Mouse (Mus musculus) left cerebral cortex, postnatal 36 days (tissue): ENCODE results near the gene Zc3h14. TPM values are rescaled to one million over a fixed set of nuclear protein-coding genes. Genes with fewer than 3 reads are reported as not detected.

Source experiments
- DNase-seq, 2 experiments: peaks; one replicate each; pipeline ENCODE4 v3.0.0; 2021 to 2022; ENCODE audit warnings: low spot score in 2 of 2, mixed read lengths in 1 of 2
- intact Hi-C: fragments of 180-260 bp; cut with DNase I; formaldehyde crosslinking; loops from one replicate; pipeline ENCODE4 v1.15.1; 2025
- total RNA-seq, 2 experiments: library from RNA; stranded (reverse); gene quantifications; 2 replicates each; pipeline ENCODE4 v1.2.3; 2021

Zc3h14 gene
- total RNA-seq, result 100 to 1,000 TPM in 1 of 2 experiments, 10 to 100 TPM in 1; 89.0 to 100 TPM

- intact Hi-C loops, result loop anchor here (5.0 kb wide), 1 partner anchor 70 kb away; no protein-coding TSS in a partner anchor
- DNase-seq, result peak; percentile 88 to 91
Measured at GRCm38 (mm10) chr12:98746746-98747379, at the start of gene Zc3h14. Gene Zc3h14 (plus strand): TSS chr12:98746964.

- intact Hi-C loops, result loop anchor here (5.0 kb wide), 1 partner anchor 40 kb away; the partner anchor contains the start of gene Ptpn21
- DNase-seq, result no peak
Measured at GRCm38 (mm10) chr12:98697202-98697601, 49.6 kb upstream of the Zc3h14 start.

- DNase-seq, result no peak
- intact Hi-C loops, result no loop called here
Measured at GRCm38 (mm10) chr12:98701564-98701963, 45.2 kb upstream of the Zc3h14 start.

- intact Hi-C loops, result no loop called here
- no peak for DNase-seq
Measured at GRCm38 (mm10) chr12:98703554-98703953, 43.2 kb upstream of the Zc3h14 start.

GRCm38 (mm10) chr12:98703961-98704360 is 42.8 kb upstream of the Zc3h14 start:
- DNase-seq, result no peak
- intact Hi-C loops, result no loop called here

- intact Hi-C loops, result no loop called here
- no peak for DNase-seq
Measured at GRCm38 (mm10) chr12:98712819-98713218, 33.9 kb upstream of the Zc3h14 start.

GRCm38 (mm10) chr12:98713621-98714103 is 33.1 kb upstream of the Zc3h14 start:
- intact Hi-C loops, result no loop called here
- DNase-seq, result no peak

GRCm38 (mm10) chr12:98714757-98715156 is 32.0 kb upstream of the Zc3h14 start:
- intact Hi-C loops, result no loop called here
- no peak for DNase-seq

- DNase-seq, result no peak
- intact Hi-C loops, result no loop called here
Measured at GRCm38 (mm10) chr12:98716142-98716541, 30.6 kb upstream of the Zc3h14 start.

- intact Hi-C loops, result no loop called here
- DNase-seq, result no peak
Measured at GRCm38 (mm10) chr12:98720628-98721027, 26.1 kb upstream of the Zc3h14 start.

GRCm38 (mm10) chr12:98721030-98721429 is 25.7 kb upstream of the Zc3h14 start:
- no peak for DNase-seq
- intact Hi-C loops, result no loop called here

GRCm38 (mm10) chr12:98724224-98724623 is 22.5 kb upstream of the Zc3h14 start:
- intact Hi-C loops, result no loop called here

GRCm38 (mm10) chr12:98724976-98725375 is 21.8 kb upstream of the Zc3h14 start:
- no peak for DNase-seq
- intact Hi-C loops, result no loop called here

More at GRCm38 (mm10) chr12:98724224-98724623, 22.5 kb upstream of the Zc3h14 start:
- DNase-seq, result no peak

- intact Hi-C loops, result no loop called here
Measured at GRCm38 (mm10) chr12:98726078-98726477, 20.7 kb upstream of the Zc3h14 start.

GRCm38 (mm10) chr12:98727186-98727585 is 19.6 kb upstream of the Zc3h14 start:
- intact Hi-C loops, result no loop called here
- no peak for DNase-seq

More at GRCm38 (mm10) chr12:98726078-98726477, 20.7 kb upstream of the Zc3h14 start:
- DNase-seq, result no peak

- no peak for DNase-seq
Measured at GRCm38 (mm10) chr12:98730682-98731081, 16.1 kb upstream of the Zc3h14 start.

GRCm38 (mm10) chr12:98733165-98733564 is 13.6 kb upstream of the Zc3h14 start:
- no peak for DNase-seq
- intact Hi-C loops, result no loop called here

More at GRCm38 (mm10) chr12:98730682-98731081, 16.1 kb upstream of the Zc3h14 start:
- intact Hi-C loops, result no loop called here

- intact Hi-C loops, result no loop called here
- DNase-seq, result no peak
Measured at GRCm38 (mm10) chr12:98733776-98734175, 13.0 kb upstream of the Zc3h14 start.

GRCm38 (mm10) chr12:98734246-98734879 is 12.4 kb upstream of the Zc3h14 start:
- intact Hi-C loops, result no loop called here
- peak; percentile 87 to 89 for DNase-seq

GRCm38 (mm10) chr12:98734880-98735801 is 11.6 kb upstream of the Zc3h14 start:
- no peak for DNase-seq
- intact Hi-C loops, result loop anchor here (5.0 kb wide), 1 partner anchor 38 kb away; no protein-coding TSS in a partner anchor
